Mouse (Mus musculus): ENCODE data around the gene Uck1.

DNA sequence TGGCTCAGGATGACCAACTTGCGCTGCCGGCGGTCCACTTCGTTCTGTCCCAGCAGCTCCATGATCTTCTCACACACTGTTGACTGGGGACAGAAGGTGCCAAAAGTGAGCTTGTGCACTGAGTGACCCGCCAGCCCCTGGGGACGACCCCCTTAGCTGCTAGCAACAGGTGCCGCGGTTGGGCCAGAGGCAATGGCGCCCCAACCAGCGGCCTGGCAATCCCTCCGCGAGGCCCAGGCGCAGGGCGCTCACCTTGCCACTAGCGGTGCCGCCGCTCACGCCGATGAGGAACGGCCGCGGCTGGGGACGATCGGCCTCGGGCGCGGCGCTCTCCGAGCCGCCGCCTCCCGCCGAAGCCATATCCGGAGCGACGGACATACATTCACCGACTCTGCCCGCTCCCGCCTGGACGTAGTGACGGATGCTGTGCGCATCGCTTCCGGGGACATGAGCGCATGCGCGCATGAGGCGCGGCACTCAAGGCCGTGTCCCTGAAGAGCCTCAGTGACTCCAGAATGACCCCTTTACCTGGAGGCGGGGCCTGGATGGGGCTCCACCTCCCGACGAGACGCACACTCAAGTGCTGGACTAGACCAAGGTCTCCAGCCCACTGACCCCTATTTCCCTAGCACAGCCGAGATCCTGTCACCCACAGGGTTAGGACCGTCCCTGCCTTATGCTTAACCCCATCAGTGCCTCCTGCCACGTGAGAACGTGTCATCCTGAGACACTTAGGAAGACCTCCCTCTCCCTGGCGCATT, at the start of gene Uck1:
- TF ChIP-seq GATA1 (IDR thresholded peaks at IDR 0.05; ENCODE audit: borderline replicate concordance, low read length) (no peak), POLR2AphosphoS5 (IDR thresholded peaks at IDR 0.05; ENCODE audit: insufficient replicate concordance, low read depth, low read length) (no peak), CTCF (IDR thresholded peaks at IDR 0.05; ENCODE audit: low read depth, low read length) (no peak), TAL1 (conservative IDR thresholded peaks at IDR 0.05; ENCODE audit: low read depth, low read length) (no peak), GATA2 (IDR thresholded peaks at IDR 0.05; ENCODE audit: borderline replicate concordance, low read depth, low read length) (no peak)
